Mouse (Mus musculus) myocyte (in vitro differentiated cells): ENCODE results near the gene Dus4l. TPM values are rescaled to one million over a fixed set of nuclear protein-coding genes. Genes with fewer than 3 reads are reported as not detected.
"Not testable (repeated sequence)": the region's sequence is repeated elsewhere in the genome, so short reads cannot be mapped to it uniquely, and the experiment has no call there.

Source experiments
- H3K27me3 ChIP-seq: one replicate; pipeline ENCODE4 v1.6.1; 2011; ENCODE audit not compliant: control insufficient read depth, insufficient read depth, insufficient read length
- H3K36me3 ChIP-seq: one replicate; pipeline ENCODE4 v1.6.1; 2011; ENCODE audit not compliant: control insufficient read depth, insufficient read depth
- H3K4me2 ChIP-seq: one replicate; pipeline ENCODE4 v1.6.1; 2011; ENCODE audit warnings: low read depth, control low read depth
- H3K4me3 ChIP-seq: one replicate; pipeline ENCODE4 v1.5.1; 2011; ENCODE audit warnings: mild to moderate bottlenecking, control low read depth, moderate library complexity
- H3K79me2 ChIP-seq: one replicate; pipeline ENCODE4 v1.6.1; 2011; ENCODE audit not compliant: control insufficient read depth, insufficient read depth
- H3ac ChIP-seq: one replicate; pipeline ENCODE4 v1.6.1; 2011; ENCODE audit not compliant: control insufficient read depth, insufficient read length
- CEBPB ChIP-seq: IDR thresholded peaks from 2 replicates; pipeline ENCODE4 v1.6.1; 2011; ENCODE audit warnings: mild to moderate bottlenecking, moderate library complexity; ENCODE audit not compliant: poor library complexity, insufficient read depth, severe bottlenecking
- E2F4 ChIP-seq: IDR thresholded peaks from one replicate; pipeline ENCODE4 v1.6.1; 2011; ENCODE audit warnings: mild to moderate bottlenecking, control low read depth, moderate library complexity; ENCODE audit not compliant: insufficient read depth
- MAX ChIP-seq: IDR thresholded peaks from one replicate; pipeline ENCODE4 v1.6.1; 2011; ENCODE audit warnings: low read depth, mild to moderate bottlenecking, control low read depth
- MYOD1 ChIP-seq, 3 experiments: IDR thresholded peaks; one replicate each; pipeline ENCODE4 v1.6.1; 2011; ENCODE audit warnings: control low read depth in 2 of 3, low read depth in 2 of 3, mild to moderate bottlenecking in 2 of 3, moderate library complexity in 1 of 3; ENCODE audit not compliant: insufficient read length in 2 of 3, control insufficient read depth in 1 of 3
- MYOG ChIP-seq, 3 experiments: IDR thresholded peaks; one replicate each; pipeline ENCODE4 v1.6.1; 2011; ENCODE audit warnings: control low read depth in 2 of 3, low read depth in 2 of 3, mild to moderate bottlenecking in 2 of 3; ENCODE audit not compliant: insufficient read length in 2 of 3, control insufficient read depth in 1 of 3, insufficient read depth in 1 of 3
- POLR2A ChIP-seq: IDR thresholded peaks from one replicate; pipeline ENCODE4 v1.6.1; 2011; ENCODE audit warnings: low read depth, mild to moderate bottlenecking, control low read depth, moderate library complexity; ENCODE audit not compliant: insufficient read length
- POLR2AphosphoS2 ChIP-seq: IDR thresholded peaks from one replicate; pipeline ENCODE4 v1.6.1; 2011; ENCODE audit warnings: low read depth, control low read depth; ENCODE audit not compliant: insufficient read length
- REST ChIP-seq: IDR thresholded peaks from one replicate; pipeline ENCODE4 v1.6.1; 2011; ENCODE audit warnings: mild to moderate bottlenecking, control low read depth, moderate library complexity; ENCODE audit not compliant: insufficient read depth, insufficient read length
- SRF ChIP-seq: IDR thresholded peaks from one replicate; pipeline ENCODE4 v1.6.1; 2011; ENCODE audit warnings: low read depth; ENCODE audit not compliant: control insufficient read depth, insufficient read length
- TCF12 ChIP-seq: IDR thresholded peaks from one replicate; pipeline ENCODE4 v1.6.1; 2011; ENCODE audit warnings: mild to moderate bottlenecking, control low read depth; ENCODE audit not compliant: poor library complexity, insufficient read depth, severe bottlenecking
- TCF3 ChIP-seq: IDR thresholded peaks from one replicate; pipeline ENCODE4 v1.6.1; 2011; ENCODE audit warnings: low read depth, control low read depth; ENCODE audit not compliant: insufficient read length
- USF1 ChIP-seq: IDR thresholded peaks from one replicate; pipeline ENCODE4 v1.6.1; 2011; ENCODE audit warnings: low read depth, mild to moderate bottlenecking, control low read depth, moderate library complexity
- polyA plus RNA-seq: library from polyadenylated mRNA; unstranded; fragments of >200 nt; fragmentation: generic; extraction: Trizol; gene quantifications from one replicate; pipeline ENCODE4 v1.2.1, GENCODE M21; 2012; ENCODE audit warnings: missing spikeins

The Dus4l gene
- polyA plus RNA-seq, 1 experiment: 5.8 TPM

GRCm38 (mm10) chr12:31635240-31635607 is 19.4 kb downstream of the Dus4l start:
- Histone ChIP-seq H3K27me3 (no peaks in the 10 kb centered on the region), H3K36me3 (peaks cover 3% of the 10 kb centered on the region), H3K4me2 (peak overlapping the region; percentile 74), H3K79me2 (no peaks in the 10 kb centered on the region), H3K4me3 (peak overlapping the region; percentile 56), H3ac (peak overlapping the region; percentile 73)
- TF ChIP-seq SRF (no peak), REST (no peak), MAX (no peak), MYOG (IDR thresholded peaks at IDR 0.05; ENCODE audit: control insufficient read depth in 1 of 3, insufficient read depth in 1 of 3, insufficient read length in 2 of 3, low read depth in 2 of 3) (no peak)

DNA sequence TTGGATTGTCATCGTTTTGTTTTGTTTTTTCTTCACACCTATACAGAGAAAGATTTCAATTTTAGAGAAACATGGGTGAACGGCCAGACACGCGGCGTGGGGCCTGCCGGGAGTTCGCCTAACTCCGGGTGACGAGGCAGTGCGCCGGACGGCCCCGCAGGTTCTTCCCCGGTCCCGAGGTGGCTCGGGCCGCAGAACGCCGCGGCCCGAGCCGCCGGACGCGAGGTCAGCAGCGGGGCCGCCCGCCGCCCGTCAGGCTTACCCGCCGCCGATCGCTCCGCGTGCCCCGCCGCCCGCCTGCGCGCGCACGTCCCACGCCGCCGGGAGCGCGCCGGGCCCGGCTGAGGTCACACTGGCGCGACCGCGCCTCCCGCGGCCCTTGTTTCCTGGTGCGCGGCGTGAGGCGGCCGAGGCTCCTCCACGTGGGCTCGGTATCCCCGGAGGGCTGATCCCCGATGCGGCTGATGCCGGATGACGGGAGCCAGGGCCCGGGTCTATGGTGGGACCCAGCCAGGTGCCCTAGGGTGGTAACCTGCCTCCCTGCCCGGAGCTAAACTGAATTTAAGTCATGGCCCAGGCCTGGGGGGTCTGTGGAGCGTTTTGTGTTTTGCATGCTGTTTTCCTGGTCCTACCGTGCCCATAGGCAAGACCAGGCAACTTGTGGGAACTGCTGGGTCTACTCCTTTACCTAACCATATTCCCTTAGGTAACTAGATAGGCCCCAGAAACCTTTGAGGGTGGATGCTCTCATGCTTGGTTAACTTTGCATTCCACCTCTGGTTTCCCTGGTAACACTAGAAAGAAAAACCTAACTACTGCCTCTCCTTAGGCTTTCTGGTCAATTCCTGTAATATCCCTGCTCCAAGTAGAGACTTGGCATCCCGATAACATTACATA is 20.0 kb downstream of the Dus4l start, which contains the start of gene Bcap29:
Bcap29 (minus strand) TSS at position 316 of the 897 bp plus-strand sequence.
- Histone ChIP-seq H3K36me3 (peaks cover 5% of the 10 kb centered on the region), H3K4me2 (peak within 1 kb of the TSS; percentile 74), H3K4me3 (peak within 1 kb of the TSS; percentile 56), H3K27me3 (no peaks in the 10 kb centered on the region), H3K79me2 (no peaks in the 10 kb centered on the region), H3ac (peak within 1 kb of the TSS; percentile 73)
- TF ChIP-seq MYOD1 (IDR thresholded peaks at IDR 0.05; ENCODE audit: control insufficient read depth in 1 of 3, insufficient read length in 2 of 3, low read depth in 2 of 3) (peak in 1 of 3 experiments; percentile 22), POLR2A (peak; percentile 87), USF1 (no peak), SRF (no peak), TCF12 (no peak), CEBPB (no peak), REST (no peak), MYOG (IDR thresholded peaks at IDR 0.05; ENCODE audit: control insufficient read depth in 1 of 3, insufficient read depth in 1 of 3, insufficient read length in 2 of 3, low read depth in 2 of 3) (peak in 1 of 3 experiments; percentile 11), TCF3 (no peak), MAX (peak; percentile 63), E2F4 (no peak), POLR2AphosphoS2 (peak; percentile 76)

DNA sequence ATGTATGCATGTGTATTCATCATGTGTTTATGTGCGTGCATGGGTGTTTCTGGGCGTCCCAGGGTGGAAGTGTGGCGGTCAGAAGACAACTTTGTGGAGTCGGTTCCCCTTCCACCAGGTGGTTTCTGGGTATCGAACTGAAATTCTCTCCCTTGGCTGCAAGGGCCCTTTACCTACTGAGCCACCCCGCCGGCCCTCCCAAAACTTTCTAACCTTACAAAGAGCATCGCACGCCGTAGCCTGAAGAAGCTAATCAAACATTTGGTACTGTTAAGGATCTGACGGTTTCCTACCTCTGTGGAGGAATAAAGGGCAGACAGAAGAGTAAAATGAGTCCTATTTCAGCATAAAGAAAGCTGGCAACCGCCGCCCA is 20.7 kb downstream of the Dus4l start:
- TF ChIP-seq MYOD1 (IDR thresholded peaks at IDR 0.05; ENCODE audit: control insufficient read depth in 1 of 3, insufficient read length in 2 of 3, low read depth in 2 of 3) (no peak), SRF (no peak), POLR2A (no peak), TCF3 (no peak), MAX (no peak), POLR2AphosphoS2 (no peak), USF1 (no peak), TCF12 (no peak), E2F4 (no peak), CEBPB (no peak), MYOG (IDR thresholded peaks at IDR 0.05; ENCODE audit: control insufficient read depth in 1 of 3, insufficient read depth in 1 of 3, insufficient read length in 2 of 3, low read depth in 2 of 3) (no peak)

DNA sequence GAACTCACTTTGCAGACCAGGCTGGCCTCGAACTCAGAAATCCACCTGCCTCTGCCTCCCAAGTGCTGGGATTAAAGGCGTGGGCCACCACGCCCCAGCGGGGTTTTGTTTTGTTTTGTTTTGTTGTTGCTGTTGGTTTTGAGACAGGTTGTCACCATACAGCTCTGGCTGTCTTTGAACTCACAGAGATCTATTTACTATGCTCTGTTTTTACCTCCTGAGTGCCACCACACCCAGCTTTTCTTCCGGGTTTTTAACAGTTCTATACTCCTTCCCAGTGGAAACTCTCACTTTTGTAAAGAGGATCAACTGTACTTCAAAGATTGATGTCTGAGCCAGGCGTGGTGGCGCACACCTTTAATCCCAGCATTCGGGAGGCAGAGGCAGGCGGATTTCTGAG is 26.2 kb downstream of the Dus4l start:
- H3K27me3 ChIP-seq, H3K36me3 ChIP-seq, H3K4me2 ChIP-seq: not testable (repeated sequence)

More for the DNA sequence above, 20.7 kb downstream of the Dus4l start:
- peak overlapping the region; percentile 56 for H3K4me3 ChIP-seq
- no peaks in the 10 kb centered on the region for H3K79me2 ChIP-seq
- peak overlapping the region; percentile 73 for H3ac ChIP-seq
- H3K36me3 ChIP-seq: peaks cover 5% of the 10 kb centered on the region
- peak overlapping the region; percentile 74 for H3K4me2 ChIP-seq
- no peaks in the 10 kb centered on the region for H3K27me3 ChIP-seq

GRCm38 (mm10) chr12:31625016-31625415 is 29.6 kb downstream of the Dus4l start:
- no peak overlapping the region for H3K4me2 ChIP-seq
- no peak overlapping the region for H3ac ChIP-seq
- peaks cover 8% of the 10 kb centered on the region for H3K36me3 ChIP-seq
- no peak for TF ChIP-seq MAX
- TF ChIP-seq POLR2AphosphoS2: no peak
- no peak for TF ChIP-seq TCF12
- TF ChIP-seq SRF: no peak
- no peak for TF ChIP-seq MYOD1 (IDR thresholded peaks at IDR 0.05; ENCODE audit: control insufficient read depth in 1 of 3, insufficient read length in 2 of 3, low read depth in 2 of 3)
- TF ChIP-seq MYOG (IDR thresholded peaks at IDR 0.05; ENCODE audit: control insufficient read depth in 1 of 3, insufficient read depth in 1 of 3, insufficient read length in 2 of 3, low read depth in 2 of 3): no peak
- TF ChIP-seq E2F4: no peak
- TF ChIP-seq TCF3: no peak
- TF ChIP-seq REST: no peak
- TF ChIP-seq POLR2A: no peak
- no peak for TF ChIP-seq USF1
- no peak for TF ChIP-seq CEBPB
- H3K4me3 ChIP-seq: no peak overlapping the region
- no peaks in the 10 kb centered on the region for H3K79me2 ChIP-seq
- H3K27me3 ChIP-seq: no peaks in the 10 kb centered on the region

More for the DNA sequence above, 26.2 kb downstream of the Dus4l start:
- H3ac ChIP-seq, H3K4me3 ChIP-seq, H3K79me2 ChIP-seq: not testable (repeated sequence)
